Mouse (Mus musculus) layer of hippocampus, postnatal 14 days (tissue): ENCODE data around the gene Gm10570. TPM values are rescaled to one million over a fixed set of nuclear protein-coding genes. Genes with fewer than 3 reads are reported as not detected.

Experiments used
- DNase-seq, 2 experiments: peaks; one replicate each; pipeline ENCODE4 v3.0.0; 2021 to 2022; ENCODE audit warnings: low spot score in 2 of 2, mixed read lengths in 1 of 2
- total RNA-seq, 2 experiments: library from RNA; stranded (reverse); gene quantifications; 2 replicates each; pipeline ENCODE4 v1.2.3; 2021

Gene Gm10570
- total RNA-seq, 2 experiments from 2014 or later, result 1.5 to 2.6 TPM

- DNase-seq, result no peak
These were observed 1.5 kb downstream of the Gm10570 start for GRCm38 (mm10) chr4:130306796-130307630.

GRCm38 (mm10) chr4:130304746-130305145 is 3.7 kb downstream of the Gm10570 start:
- DNase-seq, result no peak

- DNase-seq, result no peak
These were observed 6.1 kb downstream of the Gm10570 start for GRCm38 (mm10) chr4:130302285-130302870.

GRCm38 (mm10) chr4:130299629-130300018 is 8.8 kb downstream of the Gm10570 start:
- DNase-seq, result no peak

GRCm38 (mm10) chr4:130298877-130299628 is 9.4 kb downstream of the Gm10570 start:
- no peak for DNase-seq

- DNase-seq, result no peak
These were observed 11.3 kb downstream of the Gm10570 start for GRCm38 (mm10) chr4:130297123-130297529.

GRCm38 (mm10) chr4:130296243-130296965 is 12.1 kb downstream of the Gm10570 start:
- no peak for DNase-seq

GRCm38 (mm10) chr4:130295047-130295745 is 13.3 kb downstream of the Gm10570 start:
- no peak for DNase-seq

GRCm38 (mm10) chr4:130294513-130294912 is 14.0 kb downstream of the Gm10570 start:
- no peak for DNase-seq

- DNase-seq, result peak; percentile 55 to 62
These were observed 16.2 kb downstream of the Gm10570 start for GRCm38 (mm10) chr4:130292271-130292670.

GRCm38 (mm10) chr4:130289824-130290223 is 18.6 kb downstream of the Gm10570 start:
- no peak for DNase-seq

GRCm38 (mm10) chr4:130286531-130286930 is 21.9 kb downstream of the Gm10570 start:
- no peak for DNase-seq

- DNase-seq, result no peak
These were observed 24.6 kb downstream of the Gm10570 start for GRCm38 (mm10) chr4:130283826-130284225.

- no peak for DNase-seq
These were observed 25.6 kb downstream of the Gm10570 start for GRCm38 (mm10) chr4:130282856-130283255.

GRCm38 (mm10) chr4:130279105-130279504 is 29.4 kb downstream of the Gm10570 start, which contains the start of gene Serinc2:
TSS of gene Serinc2 (minus strand) at chr4:130279205.
- no peak for DNase-seq

- DNase-seq, result no peak
These were observed 31.8 kb downstream of the Gm10570 start for GRCm38 (mm10) chr4:130276573-130277176.

GRCm38 (mm10) chr4:130275823-130276105 is 32.7 kb downstream of the Gm10570 start:
- DNase-seq, result no peak

- DNase-seq, result no peak
These were observed 33.3 kb downstream of the Gm10570 start for GRCm38 (mm10) chr4:130275016-130275822.

- peak in 1 of 2 experiments; percentile 38 for DNase-seq
These were observed 34.0 kb downstream of the Gm10570 start for GRCm38 (mm10) chr4:130274346-130275015.
